Mouse (Mus musculus) bone marrow, adult 2 months (tissue): Measurements from ENCODE around the gene Tmsb15b1. TPM values are rescaled to one million over a fixed set of nuclear protein-coding genes. Genes with fewer than 3 reads are reported as not detected.

Experiments
- H3K27ac ChIP-seq: fragments of 200-500 bp; 2 replicates; pipeline ENCODE4 v1.5.1; 2012; ENCODE audit warnings: low read depth, mild to moderate bottlenecking, control low read depth, inconsistent platforms, low read length; ENCODE audit not compliant: control insufficient read depth, poor library complexity, insufficient read depth
- H3K4me1 ChIP-seq: fragments of 200-500 bp; 2 replicates; pipeline ENCODE4 v1.6.1; 2011; ENCODE audit warnings: low read length; ENCODE audit not compliant: control insufficient read depth, insufficient read depth
- H3K4me3 ChIP-seq: fragments of 200-500 bp; replicated peaks from 2 replicates; pipeline ENCODE3; 2011; ENCODE audit warnings: mild to moderate bottlenecking, low read depth, low read length, control low read depth; ENCODE audit not compliant: control insufficient read depth
- CTCF ChIP-seq: fragments of 200-500 bp; IDR thresholded peaks from 2 replicates; pipeline ENCODE4 v1.5.1; 2011; ENCODE audit warnings: low read length, control low read depth; ENCODE audit not compliant: control insufficient read depth, insufficient read depth
- POLR2A ChIP-seq: fragments of 200-500 bp; IDR thresholded peaks from 2 replicates; pipeline ENCODE4 v1.6.1; 2011; ENCODE audit warnings: low read depth, mild to moderate bottlenecking, control low read depth, low read length, borderline replicate concordance; ENCODE audit not compliant: control insufficient read depth
- WGBS: fragments of 180-500 bp; shearing (Covaris S2); methylation state at CpG from one replicate; pipeline ENCODE4 v1.1.7; 2018; 5-methylcytosine and 5-hydroxymethylcytosine counted together
- polyA plus RNA-seq: library from polyadenylated mRNA; stranded (reverse); fragments of >200 nt; gene quantifications from 2 replicates; pipeline ENCODE4 v1.2.4, GENCODE M21; 2011; ENCODE audit warnings: low replicate concordance; ENCODE audit not compliant: missing spikeins, insufficient read depth, insufficient read length

Gene Tmsb15b1
- polyA plus RNA-seq, result 9.3 TPM in 1 of 2 replicates, not detected in the other

DNA sequence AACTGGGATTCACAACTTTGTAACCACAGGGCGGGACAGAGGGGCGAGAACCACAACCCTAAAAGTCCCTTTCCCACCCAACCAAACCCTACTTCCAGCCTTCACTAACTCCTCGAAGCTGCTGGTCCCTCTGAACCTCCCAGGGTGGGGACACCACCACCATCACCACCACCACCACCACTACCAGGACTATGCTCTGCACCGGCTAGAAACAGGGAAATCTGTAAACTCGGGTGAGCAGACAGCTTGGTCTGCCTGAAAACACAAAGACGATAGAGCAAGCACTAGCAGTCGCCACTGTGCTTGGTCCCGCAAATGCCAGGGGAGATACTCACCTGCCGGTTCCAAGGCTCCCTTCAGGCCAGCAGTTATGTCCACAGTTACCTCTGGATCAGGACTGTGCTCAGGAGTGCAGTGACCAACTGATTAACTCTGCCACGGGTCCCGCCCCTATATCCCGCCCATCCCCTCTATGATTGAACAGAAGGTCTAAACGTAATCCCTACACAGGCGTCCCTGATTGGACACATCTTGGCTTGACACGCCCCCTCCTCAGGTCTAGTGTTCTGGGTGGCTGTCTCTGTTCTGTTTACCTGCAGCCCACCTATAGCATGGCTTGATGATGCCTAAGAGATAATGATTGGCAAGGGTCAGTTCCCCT, at the start of gene Tmsb15b1, which contains the start of gene Tmsb15l:
Gene Tmsb15b1, minus strand, starts transcription at position 451 of the 661 bp plus-strand sequence.
Gene Tmsb15l, minus strand, starts transcription at position 446 of the 661 bp plus-strand sequence.
- no peaks in the 10 kb centered on the region for H3K4me1 ChIP-seq
- TF ChIP-seq POLR2A (no peak), CTCF (no peak)
- H3K27ac ChIP-seq, result no peak within 1 kb of the TSS
- peak within 1 kb of the TSS; percentile 62 for H3K4me3 ChIP-seq
- WGBS, result 16% methylated on average over 15 of the region's 15 CpGs

GRCm38 (mm10) chrX:137019310-137019709, 42.6 kb upstream of the Tmsb15b1 start:
- WGBS, result 10% methylated on average over 1 of the region's 1 CpGs
- Histone ChIP-seq H3K27ac (no peak overlapping the region), H3K4me1 (no peaks in the 10 kb centered on the region), H3K4me3 (no peak overlapping the region)
- TF ChIP-seq CTCF, result no peak
- TF ChIP-seq POLR2A, result no peak

DNA sequence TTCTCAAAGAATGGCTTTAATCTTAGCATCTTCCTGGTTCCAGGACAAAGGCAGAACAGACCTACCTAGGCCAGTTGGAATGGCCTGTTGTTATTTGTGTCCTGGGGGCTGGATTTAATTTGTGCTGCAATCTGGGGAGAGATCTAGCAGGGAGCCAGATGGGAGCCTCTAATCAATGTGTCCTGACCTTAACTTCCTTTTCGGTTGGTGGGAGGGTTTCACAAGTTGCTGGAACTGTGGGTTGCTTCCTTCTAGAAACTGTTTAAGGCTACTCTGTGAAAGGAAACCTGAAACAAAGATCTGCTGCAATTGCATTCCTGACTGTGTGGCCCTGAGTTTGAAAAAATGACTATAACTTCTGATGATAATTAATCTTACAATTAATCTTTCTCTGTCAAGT, 41.0 kb upstream of the Tmsb15b1 start:
- Histone ChIP-seq H3K4me1 (no peaks in the 10 kb centered on the region), H3K27ac (no peak overlapping the region), H3K4me3 (no peak overlapping the region)
- TF ChIP-seq POLR2A (no peak), CTCF (no peak)
- whole genome bisulfite sequencing, result 29% methylated on average over 1 of the region's 1 CpGs

- WGBS, result 50% methylated on average over 6 of the region's 6 CpGs
- TF ChIP-seq CTCF (0 out of 2 replicates have a peak, but pooled peaks have one; percentile 19), POLR2A (no peak)
- no peaks in the 10 kb centered on the region for H3K4me1 ChIP-seq
- H3K27ac ChIP-seq, result no peak overlapping the region
- H3K4me3 ChIP-seq, result no peak overlapping the region
These were observed 38.5 kb upstream of the Tmsb15b1 start for GRCm38 (mm10) chrX:137015099-137015709.

DNA sequence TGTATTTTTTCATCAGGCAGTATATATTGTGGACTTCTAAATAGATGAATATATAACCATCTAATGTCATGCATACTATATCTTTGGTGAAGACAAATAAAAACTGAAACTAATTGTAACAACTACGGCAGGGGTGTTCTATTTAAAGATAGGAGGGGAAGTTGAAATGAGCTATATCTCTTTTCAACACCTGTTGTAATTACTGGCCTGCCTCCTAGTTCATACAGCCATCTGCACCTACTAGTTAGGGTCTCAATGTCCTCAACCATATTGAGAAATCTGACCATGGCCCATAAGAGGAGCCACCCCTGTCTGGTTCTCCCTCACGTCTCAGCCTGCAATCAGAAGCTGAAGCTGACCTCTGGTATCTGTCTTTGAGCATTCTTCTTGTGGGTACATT, 19.6 kb upstream of the Tmsb15b1 start:
- H3K27ac ChIP-seq, result no peak overlapping the region
- H3K4me1 ChIP-seq, result no peaks in the 10 kb centered on the region; the same call in 1 of the 2 replicates
- H3K4me3 ChIP-seq, result no peak overlapping the region
- WGBS, result 30% methylated on average over 2 of the region's 2 CpGs
- TF ChIP-seq POLR2A, result no peak
- TF ChIP-seq CTCF, result no peak

DNA sequence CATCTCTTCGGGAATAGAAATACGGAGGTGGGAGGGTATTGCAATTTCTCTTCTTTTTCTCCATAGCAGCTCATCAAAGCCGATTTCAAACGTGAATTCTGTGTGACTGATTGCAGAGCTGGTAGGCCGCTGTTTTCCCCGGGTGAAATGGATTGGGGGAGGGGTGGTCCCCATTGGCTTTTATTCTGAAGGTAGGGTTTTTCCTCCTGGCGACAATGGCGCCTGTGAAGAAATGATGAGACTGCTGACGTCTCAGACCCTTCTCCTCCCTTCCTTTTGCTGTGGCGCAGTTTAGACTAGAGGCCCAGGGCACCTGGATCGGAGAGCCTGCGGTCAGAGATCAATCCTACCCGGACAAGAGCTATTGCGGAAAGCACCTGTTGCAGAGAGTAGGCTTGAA, 17.0 kb upstream of the Tmsb15b1 start:
- 56% methylated on average over 14 of the region's 14 CpGs for WGBS
- Histone ChIP-seq H3K4me3 (no peak overlapping the region), H3K4me1 (no peaks in the 10 kb centered on the region; the same call in 1 of the 2 replicates), H3K27ac (no peak overlapping the region)
- TF ChIP-seq CTCF (no peak), POLR2A (no peak)

- H3K27ac ChIP-seq, result peak within 1 kb of the TSS; percentile 55
- H3K4me3 ChIP-seq, result peak within 1 kb of the TSS; percentile 84
- H3K4me1 ChIP-seq, result no peaks in the 10 kb centered on the region; the same call in 1 of the 2 replicates
- WGBS, result 14% methylated on average over 26 of the region's 26 CpGs
- TF ChIP-seq POLR2A (peak; percentile 75; the same call in 1 of the 2 replicates), CTCF (no peak)
These were observed 16.4 kb upstream of the Tmsb15b1 start, which contains the start of gene Zcchc18 for GRCm38 (mm10) chrX:136992978-136993547. Gene Zcchc18, plus strand, starts transcription at chrX:136993155.

DNA sequence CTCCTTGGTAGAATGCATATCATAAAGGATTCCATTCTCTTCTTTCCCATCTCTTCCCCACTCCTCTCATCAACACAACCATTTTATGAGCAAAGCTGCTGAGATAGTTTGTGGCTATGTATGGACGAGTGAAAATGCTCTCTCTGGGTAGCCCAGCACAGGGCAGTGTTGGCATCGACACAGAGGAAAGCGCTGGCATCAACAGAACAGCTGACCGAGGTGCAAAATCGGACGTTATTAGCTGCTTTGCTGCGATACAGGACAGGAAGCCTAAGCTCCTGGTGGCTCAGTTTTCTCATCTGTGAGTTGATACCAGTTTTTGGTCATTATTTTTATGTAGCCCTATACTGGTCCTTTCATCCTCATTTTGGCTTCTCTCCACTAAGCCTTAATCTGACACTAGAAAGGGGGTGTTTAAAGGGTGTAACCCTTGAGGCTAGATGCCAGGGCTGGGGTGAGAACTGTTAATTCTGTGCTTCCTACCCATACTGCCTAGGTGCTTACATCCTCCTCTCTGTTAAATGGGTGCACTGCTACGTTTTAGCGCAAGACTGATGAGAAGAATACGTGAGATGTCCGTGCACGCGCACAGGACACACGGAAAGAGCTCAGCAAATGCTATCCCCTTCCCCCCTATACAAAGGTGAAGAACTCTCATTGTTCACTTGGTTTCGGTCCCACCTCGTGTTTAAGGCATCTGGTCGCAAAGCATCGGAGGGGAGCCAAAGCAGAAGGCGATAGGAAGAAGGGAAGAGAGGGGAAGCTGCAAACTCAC, 15.7 kb upstream of the Tmsb15b1 start:
- H3K4me3 ChIP-seq, result peak overlapping the region; percentile 84
- no peaks in the 10 kb centered on the region; the same call in 1 of the 2 replicates for H3K4me1 ChIP-seq
- TF ChIP-seq CTCF (no peak), POLR2A (no peak)
- peak overlapping the region; percentile 55 for H3K27ac ChIP-seq
- WGBS, result 17% methylated on average over 19 of the region's 19 CpGs
